ENCODE assay signal across 10 mouse cellular contexts in genomic region chr8:122018046-122018831, GRCm38 (mm10).
DNase-seq lines count a peak whose midpoint lies in the region; ATAC-seq and TF ChIP-seq lines count a peak whose summit lies in the region.
"Had no signal": no experiment of that assay in that cellular context is flagged by ENCODE, and none has a peak within 500 bp of the region (broad histone marks: within the 10 kb centered on the region; RNA-seq: fewer than 3 reads in every experiment).

No protein-coding gene starts in this region.

- H3K9ac ChIP-seq in lung, embryonic 14.5 days = no peak overlapping the region
- H3K9ac ChIP-seq: neural tube, embryonic 13.5 days had no signal

- peak; percentile 60 for DNase-seq in adrenal gland, postnatal 14 days
- no peak for DNase-seq in adrenal gland, adult 18-20 months (ENCODE audit: low spot score in 2 of 2)
- peak; percentile 92 for DNase-seq in lung, embryonic 14.5 days
- DNase-seq in lung, adult 2 months = no peak
- DNase-seq in heart, postnatal 36 days = peak; percentile 36 to 44
- peak; percentile 45 for DNase-seq in right cerebral cortex, postnatal 25 days
- DNase-seq in cerebellum, adult 9-11 months = no peak
- no peak for DNase-seq in cerebellum, adult 2 months
- DNase-seq: liver had no signal

- intact Hi-C loops in heart, postnatal 36 days (cut with DNase I) = no loop called here

- peak; percentile 84 for ATAC-seq in lung, embryonic 14.5 days (ENCODE audit: insufficient read depth)

- 49% methylated on average over 22 of the region's 22 CpGs for WGBS in lung, embryonic 14.5 days
- 65% methylated on average over 22 of the region's 22 CpGs for WGBS in lung, adult 2 months
- WGBS in cerebellum, adult 2 months = 46% methylated on average over 22 of the region's 22 CpGs

- H3K4me2 ChIP-seq in lung, embryonic 14.5 days = no peak overlapping the region
- H3K4me2 ChIP-seq: neural tube, embryonic 13.5 days had no signal

- no peak for TF ChIP-seq POLR2A in lung, adult 2 months (IDR thresholded peaks at IDR 0.05; ENCODE audit: borderline replicate concordance, extremely low read depth, low read depth, low read length)
- no peak for TF ChIP-seq POLR2A in cerebellum, adult 2 months (IDR thresholded peaks at IDR 0.05; ENCODE audit: borderline replicate concordance, insufficient read depth, low read length)

- no peaks in the 10 kb centered on the region for H3K27me3 ChIP-seq in lung, embryonic 14.5 days (ENCODE audit: insufficient read depth, low read length)
- H3K27me3 ChIP-seq in cerebellum, adult 2 months (ENCODE audit: control insufficient read depth, insufficient read depth, low read length) = no peaks in the 10 kb centered on the region
- H3K27me3 ChIP-seq: neural tube, embryonic 13.5 days had no signal

- H3K27ac ChIP-seq in lung, embryonic 14.5 days (ENCODE audit: low read depth) = peak overlapping the region; percentile 19; the same call in 1 of the 2 replicates
- no peak overlapping the region for H3K27ac ChIP-seq in cerebellum, adult 2 months (ENCODE audit: insufficient read depth, low read length)
- H3K27ac ChIP-seq: neural tube, embryonic 13.5 days had no signal

- no peak overlapping the region for H3K4me3 ChIP-seq in lung, embryonic 14.5 days (ENCODE audit: low read depth, low read length)
- H3K4me3 ChIP-seq in lung, adult 2 months (replicated peaks; ENCODE audit: extremely low read depth, low read depth, low read length) = no peak overlapping the region
- no peak overlapping the region for H3K4me3 ChIP-seq in cerebellum, adult 2 months (replicated peaks; ENCODE audit: insufficient read depth, low read depth, low read length)
- H3K4me3 ChIP-seq: neural tube, embryonic 13.5 days had no signal

- H3K9me3 ChIP-seq in lung, embryonic 14.5 days (ENCODE audit: low read depth, low read length) = no peaks in the 10 kb centered on the region
- H3K9me3 ChIP-seq: neural tube, embryonic 13.5 days had no signal

- H3K36me3 ChIP-seq in lung, embryonic 14.5 days (ENCODE audit: insufficient read depth) = peaks cover 50% of the 10 kb centered on the region

- TF ChIP-seq CTCF in lung, embryonic 14.5 days (IDR thresholded peaks at IDR 0.05; ENCODE audit: low read depth) = no peak
- TF ChIP-seq CTCF in lung, adult 2 months (IDR thresholded peaks at IDR 0.05; ENCODE audit: insufficient read depth, low read length) = no peak
- TF ChIP-seq CTCF in cerebellum, adult 2 months (IDR thresholded peaks at IDR 0.05; ENCODE audit: borderline replicate concordance, insufficient read depth, low read depth, low read length) = no peak

- H3K4me1 ChIP-seq in lung, embryonic 14.5 days (ENCODE audit: insufficient read depth) = peaks cover 5% of the 10 kb centered on the region; the same call in 1 of the 2 replicates
- peaks cover 7% of the 10 kb centered on the region for H3K4me1 ChIP-seq in lung, adult 2 months (ENCODE audit: control insufficient read depth, insufficient read depth, low read length)
- H3K4me1 ChIP-seq in cerebellum, adult 2 months (ENCODE audit: control insufficient read depth, insufficient read depth, low read length) = peaks cover 12% of the 10 kb centered on the region

Comparison
In these comparisons a context has a peak if more than half of its experiments do, and no peak if none do; other contexts are left out.
1. DNase-seq: peak in adrenal gland, postnatal 14 days (single experiment), lung, embryonic 14.5 days (single experiment), heart, postnatal 36 days (2 of 2) and right cerebral cortex, postnatal 25 days (single experiment); none in adrenal gland, adult 18-20 months (0 of 2), lung, adult 2 months (single experiment), cerebellum, adult 9-11 months (single experiment) and cerebellum, adult 2 months (0 of 2).